Mouse (Mus musculus): ENCODE measurements at regions not wholly inside any gene's neighbourhood (a gene's known extent, or its start where the extent isn't known, plus 50 kb on each side); places are given as distances from the start of the nearest gene placed in this dataset.

DNA sequence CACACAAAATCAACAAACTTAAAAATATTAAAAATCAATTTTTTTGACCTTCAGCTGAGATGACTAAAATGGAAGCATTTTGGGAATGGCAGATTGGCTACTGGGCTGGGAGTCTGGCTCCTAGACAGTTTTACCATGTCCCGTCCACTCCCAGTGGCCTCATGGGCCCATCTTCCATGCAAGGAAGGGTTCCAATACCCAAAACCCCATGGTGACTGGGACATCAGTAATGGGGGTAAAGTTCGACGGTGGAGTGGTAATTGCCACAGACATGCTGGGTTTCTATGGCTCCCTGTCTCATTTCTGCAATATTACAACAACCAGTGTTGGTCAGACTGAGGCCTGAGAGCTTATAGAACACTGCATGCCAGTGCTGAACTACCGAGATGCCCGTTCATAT is 82.2 kb downstream of the Il20rb start:
- DNase-seq (ENCODE audit: low spot score) = no peak

- DNase-seq (ENCODE audit: low spot score) = peak; percentile 58
These were observed 86.2 kb downstream of the Il20rb start for GRCm38 (mm10) chr9:100400366-100400765.

DNA sequence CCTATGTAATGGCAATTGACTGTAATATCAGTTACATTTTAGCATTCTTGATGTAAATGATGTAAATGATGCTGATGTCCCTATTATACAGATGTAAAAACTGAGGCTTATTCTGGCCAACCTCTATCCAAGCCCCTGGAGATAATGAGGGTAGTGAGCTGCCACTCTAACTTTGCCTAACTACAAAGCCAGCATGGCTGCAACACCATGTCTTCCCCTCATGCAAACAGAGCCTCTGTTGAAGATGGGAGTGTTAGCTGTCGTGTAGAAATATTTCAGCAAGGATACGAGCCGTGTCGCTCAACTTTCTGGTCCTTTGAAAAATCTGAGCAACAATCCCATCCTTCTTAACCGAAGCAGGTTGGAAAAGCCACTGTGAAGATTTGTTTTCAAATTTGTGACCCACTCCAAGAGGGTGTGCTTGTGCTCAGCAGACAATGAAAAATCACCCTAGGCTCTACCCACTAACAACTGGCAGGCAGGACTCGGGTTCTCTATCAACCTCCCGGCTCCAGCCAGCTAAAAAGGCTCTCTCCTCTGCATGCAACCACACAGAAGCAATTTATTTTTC is 90.2 kb downstream of the Il20rb start:
- no peak for DNase-seq (ENCODE audit: low spot score)

- DNase-seq (ENCODE audit: low spot score) = peak; percentile 48
These were observed 90.9 kb downstream of the Il20rb start for GRCm38 (mm10) chr9:100395711-100396110.

- DNase-seq (ENCODE audit: low spot score) = no peak
These were observed 92.0 kb downstream of the Il20rb start for GRCm38 (mm10) chr9:100394632-100395031.

DNA sequence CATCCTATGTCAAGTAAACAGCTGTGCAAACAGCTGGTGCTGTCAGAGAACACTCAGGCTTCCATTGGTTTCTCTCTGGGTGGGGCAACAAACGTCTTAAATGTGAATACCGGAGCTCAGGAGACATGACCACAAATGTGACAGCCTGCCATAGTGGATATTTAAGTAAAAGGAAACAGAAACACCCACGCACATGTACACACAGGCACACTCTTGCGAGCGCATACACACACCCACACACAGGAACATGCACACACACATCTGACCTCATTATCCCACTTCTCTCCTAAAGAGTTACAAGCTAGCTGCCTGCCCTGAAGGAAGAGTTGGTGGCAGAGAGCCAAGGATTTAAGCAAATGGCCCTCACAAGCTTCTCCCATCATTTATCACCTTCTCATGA is 92.4 kb downstream of the Il20rb start:
- DNase-seq (ENCODE audit: low spot score) = no peak

- DNase-seq (ENCODE audit: low spot score) = no peak
These were observed 94.3 kb downstream of the Il20rb start for GRCm38 (mm10) chr9:100392262-100392661.

GRCm38 (mm10) chr9:100391566-100392213 is 94.9 kb downstream of the Il20rb start:
- DNase-seq (ENCODE audit: low spot score) = no peak

DNA sequence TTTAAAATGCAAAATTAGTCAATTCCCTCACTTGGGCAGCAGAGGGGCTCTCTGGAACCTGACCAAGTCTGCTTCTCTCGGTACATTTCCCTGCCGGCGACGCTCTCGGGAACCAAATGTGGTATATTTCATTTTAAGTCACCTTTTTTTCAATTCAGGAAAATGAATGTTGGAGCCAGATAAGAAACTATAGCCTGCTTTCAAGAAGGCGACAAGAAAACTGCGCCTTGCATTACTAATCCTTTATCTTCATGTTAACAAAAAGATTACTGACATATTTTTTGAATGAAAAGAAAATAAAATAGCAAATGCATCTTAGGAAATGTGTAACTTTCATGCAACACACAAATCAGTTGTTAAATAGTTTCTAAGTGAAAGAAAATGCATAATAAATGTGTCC is 98.2 kb downstream of the Il20rb start:
- DNase-seq (ENCODE audit: low spot score) = no peak

GRCm38 (mm10) chr9:100387171-100387685 is 99.4 kb downstream of the Il20rb start:
- DNase-seq (ENCODE audit: low spot score) = no peak

DNA sequence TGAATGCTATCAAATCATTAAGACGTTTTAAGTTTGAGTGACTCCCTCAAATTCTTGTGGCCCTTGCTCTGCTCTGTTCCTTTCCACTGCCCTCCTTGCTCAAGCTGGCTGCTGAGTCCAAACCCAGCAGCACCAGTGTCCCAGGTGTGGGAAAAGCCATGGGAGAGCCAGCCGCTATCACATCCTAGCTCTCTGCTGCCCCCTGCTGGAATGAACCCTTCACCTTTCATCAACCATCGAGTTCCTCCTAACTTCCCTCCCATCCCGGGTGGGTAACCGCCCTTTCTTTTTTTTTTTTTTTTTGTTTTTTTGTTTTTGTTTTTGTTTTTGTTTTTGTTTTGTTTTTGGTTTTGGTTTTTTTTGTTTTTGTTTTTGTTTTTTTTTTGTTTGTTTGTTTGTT is 104.1 kb downstream of the Il20rb start:
- DNase-seq (ENCODE audit: low spot score) = peak; percentile 53

DNA sequence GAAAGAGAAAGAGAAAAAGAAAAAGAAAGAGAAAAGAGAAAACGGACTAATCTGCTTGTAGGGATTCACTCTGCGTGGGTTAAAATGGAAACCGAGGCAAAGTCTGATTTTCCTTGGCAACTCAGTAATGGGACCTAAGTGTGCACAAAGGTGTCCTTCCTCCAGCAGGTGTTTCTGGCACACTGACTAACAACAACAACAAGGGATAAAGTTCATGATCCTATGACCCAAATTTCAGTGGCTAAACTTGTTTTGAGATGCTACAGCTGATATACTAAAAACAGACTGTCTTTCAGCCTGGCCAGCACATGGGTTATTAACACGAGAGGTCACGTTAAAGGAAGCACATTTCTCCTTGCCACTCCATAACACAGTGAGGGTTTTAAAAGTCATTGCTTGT is 116.7 kb downstream of the Il20rb start:
- no peak for DNase-seq (ENCODE audit: low spot score)

DNA sequence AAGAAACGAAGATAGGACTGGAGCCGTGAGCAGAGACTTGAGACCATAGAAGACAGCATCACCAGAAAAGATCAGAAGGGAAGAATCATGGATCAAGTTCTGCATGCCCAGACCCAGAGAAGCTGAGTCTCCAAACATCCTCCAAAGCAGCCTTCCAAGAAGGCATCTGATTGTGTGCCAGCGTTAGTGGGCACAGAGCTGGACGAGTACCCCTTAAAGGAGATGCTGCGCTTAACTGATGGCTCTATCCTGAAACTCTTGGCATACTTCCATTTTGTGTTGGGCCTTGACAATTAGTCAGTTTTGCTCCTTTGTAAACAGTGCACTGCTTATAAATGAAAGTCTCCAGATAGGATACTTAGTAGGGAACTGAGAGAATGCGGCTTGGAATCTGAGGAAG is 119.8 kb downstream of the Il20rb start:
- DNase-seq (ENCODE audit: low spot score) = no peak

GRCm38 (mm10) chr9:100359934-100360716 is 126.5 kb downstream of the Il20rb start:
- DNase-seq (ENCODE audit: low spot score) = no peak

DNA sequence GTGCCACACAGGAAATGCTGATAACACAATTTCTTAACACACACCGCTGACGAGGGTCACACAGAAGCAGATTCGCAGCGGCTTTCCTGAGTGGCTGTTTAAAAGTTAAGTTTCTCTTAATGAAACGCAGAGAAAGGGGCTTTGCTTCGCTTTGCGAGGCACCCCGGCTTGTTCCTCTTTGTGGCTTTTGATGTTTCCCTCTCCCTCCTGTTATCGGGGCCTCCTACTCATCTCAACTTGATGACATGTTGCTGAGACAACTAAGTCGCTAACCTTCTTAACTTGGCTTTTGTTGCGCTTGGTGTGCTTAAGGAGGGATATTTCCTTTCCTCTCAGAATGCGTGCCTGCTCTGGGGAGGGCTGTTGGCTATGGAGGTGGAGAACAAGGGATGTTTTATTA is 129.0 kb downstream of the Il20rb start:
- DNase-seq (ENCODE audit: low spot score) = no peak

- no peak for DNase-seq (ENCODE audit: low spot score)
These were observed 145.8 kb downstream of the Il20rb start for GRCm38 (mm10) chr9:100340796-100341195.

- no peak for DNase-seq (ENCODE audit: low spot score)
These were observed 178.8 kb downstream of the Il20rb start for GRCm38 (mm10) chr9:100307765-100308164.

DNA sequence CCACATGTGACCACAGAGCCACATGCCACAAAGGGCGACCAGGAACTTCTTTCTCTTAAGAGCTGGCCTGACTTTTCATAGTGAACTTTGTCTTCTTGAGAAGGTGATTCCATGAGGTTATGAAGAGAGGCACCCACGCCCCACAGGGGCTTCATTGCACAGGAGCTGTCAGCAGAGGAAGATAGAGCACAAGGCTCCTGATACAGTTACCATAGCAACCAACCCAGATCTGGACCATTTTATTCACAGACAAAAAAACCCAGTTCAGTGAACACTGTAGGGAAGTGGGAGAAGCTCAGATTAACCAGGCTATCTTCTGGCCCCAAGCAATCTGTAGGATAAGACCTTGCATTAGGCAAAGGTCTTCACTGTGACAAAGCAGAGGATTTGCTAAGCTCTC is 179.2 kb downstream of the Il20rb start:
- DNase-seq (ENCODE audit: low spot score) = no peak

- no peak for DNase-seq (ENCODE audit: low spot score)
These were observed 182.8 kb downstream of the Il20rb start for GRCm38 (mm10) chr9:100303762-100304161.

GRCm38 (mm10) chr9:100301613-100302012 is 185.0 kb downstream of the Il20rb start:
- no peak for DNase-seq (ENCODE audit: low spot score)

GRCm38 (mm10) chr9:100277361-100277760 is 209.2 kb downstream of the Il20rb start:
- DNase-seq (ENCODE audit: low spot score) = no peak

- DNase-seq (ENCODE audit: low spot score) = no peak
These were observed 219.8 kb downstream of the Il20rb start for GRCm38 (mm10) chr9:100266528-100267387.
